Mouse (Mus musculus): Measurements from ENCODE around the gene Gimap7.
"Not testable (repeated sequence)": the region's sequence is repeated elsewhere in the genome, so short reads cannot be mapped to it uniquely, and the experiment has no call there.

The Gimap7 gene

GRCm38 (mm10) chr6:48718455-48718854 lies at the start of gene Gimap7, which contains the start of gene Gm28053:
Gene Gimap7 (plus strand): TSS chr6:48718621.
Gene Gm28053 (plus strand): TSS chr6:48718607.
- DNase-seq (ENCODE audit: low read depth, low spot score), result no peak

- no peak for DNase-seq (ENCODE audit: low read depth, low spot score)
Observed at GRCm38 (mm10) chr6:48669446-48669969, 48.9 kb upstream of the Gimap7 start.

GRCm38 (mm10) chr6:48674291-48675058 lies 43.9 kb upstream of the Gimap7 start:
- no peak for DNase-seq (ENCODE audit: low read depth, low spot score)

- no peak for DNase-seq (ENCODE audit: low read depth, low spot score)
Observed at GRCm38 (mm10) chr6:48675400-48675930, 43.0 kb upstream of the Gimap7 start.

- no peak for DNase-seq (ENCODE audit: low read depth, low spot score)
Observed at GRCm38 (mm10) chr6:48675931-48676859, 42.2 kb upstream of the Gimap7 start, which contains the start of gene Gimap9. Gene Gimap9 (plus strand): TSS chr6:48676129.

- no peak for DNase-seq (ENCODE audit: low read depth, low spot score)
Observed at GRCm38 (mm10) chr6:48676860-48677415, 41.5 kb upstream of the Gimap7 start.

- DNase-seq (ENCODE audit: low read depth, low spot score), result no peak
Observed at GRCm38 (mm10) chr6:48677492-48678345, 40.7 kb upstream of the Gimap7 start.

- DNase-seq (ENCODE audit: low read depth, low spot score), result no peak
Observed at GRCm38 (mm10) chr6:48678391-48678790, 40.0 kb upstream of the Gimap7 start.

- DNase-seq (ENCODE audit: low read depth, low spot score), result no peak
Observed at GRCm38 (mm10) chr6:48679701-48680100, 38.7 kb upstream of the Gimap7 start.

- DNase-seq (ENCODE audit: low read depth, low spot score), result no peak
Observed at GRCm38 (mm10) chr6:48680421-48680820, 38.0 kb upstream of the Gimap7 start.

- no peak for DNase-seq (ENCODE audit: low read depth, low spot score)
Observed at GRCm38 (mm10) chr6:48681472-48682090, 36.8 kb upstream of the Gimap7 start.

- DNase-seq (ENCODE audit: low read depth, low spot score), result no peak
Observed at GRCm38 (mm10) chr6:48682271-48682670, 36.1 kb upstream of the Gimap7 start.

- DNase-seq (ENCODE audit: low read depth, low spot score), result not testable (repeated sequence)
Observed at GRCm38 (mm10) chr6:48683263-48683821, 35.1 kb upstream of the Gimap7 start.

- DNase-seq (ENCODE audit: low read depth, low spot score), result no peak
Observed at GRCm38 (mm10) chr6:48684319-48684718, 34.1 kb upstream of the Gimap7 start, which contains the start of gene Gimap4. Gene Gimap4 (plus strand): TSS chr6:48684549.

GRCm38 (mm10) chr6:48684806-48685205 lies 33.6 kb upstream of the Gimap7 start:
- no peak for DNase-seq (ENCODE audit: low read depth, low spot score)

- no peak for DNase-seq (ENCODE audit: low read depth, low spot score)
Observed at GRCm38 (mm10) chr6:48685251-48685650, 33.2 kb upstream of the Gimap7 start.

- DNase-seq (ENCODE audit: low read depth, low spot score), result no peak
Observed at GRCm38 (mm10) chr6:48685694-48686665, 32.4 kb upstream of the Gimap7 start.

- no peak for DNase-seq (ENCODE audit: low read depth, low spot score)
Observed at GRCm38 (mm10) chr6:48687077-48687476, 31.3 kb upstream of the Gimap7 start.

Data from c-Kit-negative CD71-positive TER-119-positive erythroid progenitor cells, embryonic 14.5 days (primary cell).